Mouse (Mus musculus) ES-E14 (cell line): ENCODE measurements at regions not wholly inside any gene's neighbourhood (a gene's known extent, or its start where the extent isn't known, plus 50 kb on each side); places are given as distances from the start of the nearest gene placed in this dataset.

Experiments
- CHD2 ChIP-seq: IDR thresholded peaks from 2 replicates; pipeline ENCODE4 v1.6.1; 2014; ENCODE audit warnings: mild to moderate bottlenecking, low read depth, low read length, inconsistent platforms
- HCFC1 ChIP-seq: IDR thresholded peaks from 2 replicates; pipeline ENCODE4 v1.6.1; 2012; ENCODE audit warnings: low read length, inconsistent platforms, borderline replicate concordance; ENCODE audit not compliant: insufficient read depth
- ZC3H11A ChIP-seq: IDR thresholded peaks from 2 replicates; pipeline ENCODE4 v1.6.1; 2012; ENCODE audit warnings: low read depth, mild to moderate bottlenecking, inconsistent platforms, low read length, borderline replicate concordance

- TF ChIP-seq HCFC1 (no peak), ZC3H11A (no peak), CHD2 (no peak)
Measured at GRCm38 (mm10) chr15:11697060-11697459, 210.0 kb downstream of the Npr3 start.
